Mouse (Mus musculus) midbrain, embryonic 14.5 days (tissue): ENCODE data around the gene Alg14. TPM values are rescaled to one million over a fixed set of nuclear protein-coding genes. Genes with fewer than 3 reads are reported as not detected.

Experiments
- ATAC-seq: fragments of 200-750 bp; cut with Nextera tagmentation; 2 replicates; pipeline ENCODE4 v1.8.0; 2017; ENCODE audit warnings: moderate number of reproducible peaks, moderate library complexity; ENCODE audit not compliant: low FRiP score, low TSS enrichment
- DNase-seq: peaks from one replicate; pipeline ENCODE4 v3.0.0-alpha.2; 2015
- H3K27ac ChIP-seq: fragments of 300-500 bp; sonication (generic); replicated peaks from 2 replicates; pipeline ENCODE4 v1.5.1; 2014; ENCODE audit warnings: mild to moderate bottlenecking, low read depth, low read length, moderate library complexity
- H3K27me3 ChIP-seq: fragments of 300-500 bp; sonication (generic); 2 replicates; pipeline ENCODE4 v1.6.1; 2014; ENCODE audit warnings: low read length, control low read depth, mixed read lengths; ENCODE audit not compliant: control insufficient read depth, insufficient read depth
- H3K36me3 ChIP-seq: fragments of 300-500 bp; sonication (generic); 2 replicates; pipeline ENCODE4 v1.6.1; 2014; ENCODE audit warnings: low read length, control low read depth; ENCODE audit not compliant: control insufficient read depth, insufficient read depth
- H3K4me1 ChIP-seq: fragments of 300-500 bp; sonication (generic); 2 replicates; pipeline ENCODE4 v1.6.1; 2014; ENCODE audit warnings: mild to moderate bottlenecking, antibody characterized with exemption, low read length, control low read depth; ENCODE audit not compliant: control insufficient read depth, insufficient read depth
- H3K4me2 ChIP-seq: fragments of 300-500 bp; sonication (generic); 2 replicates; pipeline ENCODE4 v1.6.1; 2014; ENCODE audit warnings: mild to moderate bottlenecking, low read length, moderate library complexity
- H3K4me3 ChIP-seq: fragments of 300-500 bp; sonication (generic); replicated peaks from 2 replicates; pipeline ENCODE4 v1.5.1; 2014; ENCODE audit warnings: low read depth, low read length
- H3K9ac ChIP-seq: fragments of 300-500 bp; sonication (generic); replicated peaks from 2 replicates; pipeline ENCODE4 v1.6.1; 2014; ENCODE audit warnings: mild to moderate bottlenecking, low read length, moderate library complexity
- H3K9me3 ChIP-seq: fragments of 300-500 bp; sonication (generic); 2 replicates; pipeline ENCODE4 v1.6.1; 2016; ENCODE audit warnings: low read length, control low read depth, mixed read lengths; ENCODE audit not compliant: control insufficient read depth
- WGBS: fragments of 180-500 bp; shearing (Covaris S2); extraction: QIAGEN DNeasy Blood & Tissue Kit; methylation state at CpG from one replicate; pipeline ENCODE4 v1.1.7; 2014; 5-methylcytosine and 5-hydroxymethylcytosine counted together
- polyA plus RNA-seq: library from polyadenylated mRNA; unstranded; fragments of >200 nt; fragmentation: Nextera tagmentation; extraction: Ambion mirVana; gene quantifications from 2 replicates; pipeline ENCODE4 v1.2.1, GENCODE M21; 2014

Gene Alg14
- polyA plus RNA-seq, 1 experiment from 2014 or later = 29.8 TPM

DNA sequence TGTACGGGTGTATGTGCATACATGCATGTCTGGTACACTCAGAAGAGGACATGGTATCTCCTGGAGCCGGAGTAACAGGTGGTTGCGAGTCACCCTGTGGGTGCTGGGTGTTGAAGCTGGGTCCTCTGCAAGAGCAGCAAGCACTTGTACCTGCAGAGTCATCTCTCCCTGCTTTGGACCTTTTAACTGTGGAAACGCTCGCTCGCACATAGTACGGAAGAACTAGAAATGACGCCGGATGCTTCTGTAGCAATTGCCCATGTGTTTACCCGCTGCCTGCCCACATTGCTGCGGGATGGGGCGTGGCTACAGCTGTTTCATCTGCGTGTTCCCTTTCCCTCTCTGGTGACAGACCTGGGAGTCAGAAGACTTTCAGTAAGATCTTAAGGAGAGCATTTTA, 78.7 kb downstream of the Alg14 start:
- no peak for DNase-seq
- no peak for ATAC-seq
- Histone ChIP-seq H3K4me2 (no peak overlapping the region), H3K4me1 (no peaks in the 10 kb centered on the region), H3K27me3 (no peaks in the 10 kb centered on the region), H3K27ac (no peak overlapping the region), H3K9ac (no peak overlapping the region), H3K9me3 (no peaks in the 10 kb centered on the region), H3K36me3 (no peaks in the 10 kb centered on the region), H3K4me3 (no peak overlapping the region)
- 90% methylated on average over 13 of the region's 13 CpGs for WGBS

DNA sequence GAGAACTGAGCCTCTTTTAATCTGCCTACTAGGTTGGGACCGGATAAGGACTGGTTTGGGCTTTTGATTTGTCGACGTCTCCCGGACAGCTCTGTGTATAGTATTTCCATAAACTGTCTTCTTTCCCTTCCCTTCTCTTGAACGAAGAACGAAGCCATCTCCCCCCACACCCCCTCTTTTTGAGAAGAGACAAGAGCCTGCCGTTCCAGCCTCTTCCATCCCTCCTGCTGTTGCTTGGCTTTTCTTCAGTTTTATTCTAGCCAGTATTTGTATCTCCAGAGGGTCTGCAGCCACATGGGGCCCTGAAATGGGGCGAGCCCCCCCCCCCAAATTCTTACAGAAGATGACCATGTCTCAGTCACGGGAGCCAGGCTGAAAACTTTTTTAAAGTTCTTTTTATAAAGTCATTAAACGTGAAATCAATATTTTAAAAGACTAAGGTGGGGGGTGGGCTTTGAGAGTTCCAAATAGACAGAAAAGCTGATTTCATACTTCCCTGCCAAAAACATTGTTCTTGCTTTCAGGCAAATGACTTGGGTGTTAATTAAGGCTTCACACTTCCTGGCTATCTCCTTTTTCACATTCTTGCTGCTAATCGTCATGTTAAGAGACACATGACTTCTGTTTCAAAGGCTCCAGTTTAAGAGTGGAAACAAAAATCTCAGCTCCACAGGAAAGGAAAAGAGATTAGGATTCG, 79.4 kb downstream of the Alg14 start:
- Histone ChIP-seq H3K36me3 (no peaks in the 10 kb centered on the region), H3K9ac (no peak overlapping the region), H3K9me3 (no peaks in the 10 kb centered on the region), H3K27ac (no peak overlapping the region), H3K4me3 (no peak overlapping the region), H3K4me2 (no peak overlapping the region), H3K4me1 (no peaks in the 10 kb centered on the region), H3K27me3 (no peaks in the 10 kb centered on the region)
- ATAC-seq (no peak), DNase-seq (no peak)
- 50% methylated on average over 12 of the region's 12 CpGs for WGBS

DNA sequence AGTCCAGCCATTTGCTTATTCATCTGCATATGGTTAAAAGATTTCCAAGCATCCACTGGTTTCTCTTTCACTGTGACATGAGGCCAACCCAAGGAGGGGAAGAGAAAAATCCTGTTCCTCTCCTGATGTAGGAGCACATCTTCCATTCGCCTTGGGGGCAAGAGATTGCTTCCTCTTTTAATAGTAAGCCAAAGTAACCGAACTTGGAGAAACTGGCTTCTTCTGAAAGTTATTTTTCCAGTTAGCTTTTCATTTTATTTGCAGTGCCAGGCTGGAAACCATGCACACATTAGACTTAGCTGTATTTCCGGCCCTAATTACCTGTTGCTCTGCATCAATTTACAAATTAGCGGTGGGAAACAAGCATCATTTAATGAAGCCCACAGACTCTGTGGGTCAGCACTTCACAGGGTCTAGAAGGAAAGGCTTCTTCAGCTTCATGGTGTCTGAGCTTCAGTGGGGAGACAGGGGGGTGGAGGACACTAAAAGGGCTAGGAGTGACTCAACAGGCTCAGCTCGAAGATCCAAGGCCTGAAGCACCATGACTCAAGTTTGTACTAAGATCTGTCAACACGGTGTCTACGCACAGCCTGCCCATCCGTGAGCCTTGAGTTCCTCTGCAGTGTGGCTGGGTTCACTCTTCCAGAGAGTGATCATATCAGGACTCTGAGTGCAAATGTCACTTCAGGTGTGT, 80.1 kb downstream of the Alg14 start:
- Histone ChIP-seq H3K27ac (no peak overlapping the region), H3K9ac (no peak overlapping the region), H3K9me3 (no peaks in the 10 kb centered on the region), H3K4me2 (no peak overlapping the region), H3K4me3 (no peak overlapping the region), H3K36me3 (no peaks in the 10 kb centered on the region), H3K27me3 (no peaks in the 10 kb centered on the region), H3K4me1 (no peaks in the 10 kb centered on the region)
- no peak for DNase-seq
- WGBS = 88% methylated on average over 8 of the region's 8 CpGs
- no peak for ATAC-seq

DNA sequence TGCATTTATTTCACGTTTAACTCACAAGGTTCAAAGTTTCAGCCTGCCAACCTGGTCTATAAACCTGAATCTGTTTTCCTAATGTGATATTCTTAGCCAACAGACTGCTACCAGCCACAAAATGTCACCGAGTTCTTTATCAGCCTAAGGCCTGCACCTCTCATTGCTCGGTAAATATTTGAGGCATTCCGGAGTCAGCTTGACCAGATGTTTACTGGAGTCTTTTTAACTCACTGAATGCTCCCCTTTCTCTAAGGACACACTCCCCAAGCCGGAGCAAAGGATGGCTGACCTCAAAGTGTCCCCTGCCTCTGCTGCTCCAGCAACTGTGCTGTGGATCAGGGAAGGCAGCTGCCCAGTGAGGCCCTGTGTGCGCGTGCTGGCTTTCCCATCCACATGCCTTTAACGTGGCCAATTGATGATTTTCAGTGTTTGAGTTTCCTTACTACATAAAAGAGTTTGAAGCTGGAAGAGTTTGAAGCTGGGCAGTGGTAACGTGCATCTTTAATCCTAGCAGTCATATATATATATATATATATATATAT, 82.4 kb downstream of the Alg14 start:
- no peaks in the 10 kb centered on the region for H3K27me3 ChIP-seq
- no peak overlapping the region for H3K9ac ChIP-seq
- H3K9me3 ChIP-seq = no peaks in the 10 kb centered on the region
- no peak overlapping the region for H3K27ac ChIP-seq
- ATAC-seq (no peak), DNase-seq (no peak)
- 78% methylated on average over 9 of the region's 9 CpGs for WGBS
- no peak overlapping the region for H3K4me3 ChIP-seq
- no peaks in the 10 kb centered on the region for H3K36me3 ChIP-seq
- H3K4me2 ChIP-seq = no peak overlapping the region
- H3K4me1 ChIP-seq = no peaks in the 10 kb centered on the region

DNA sequence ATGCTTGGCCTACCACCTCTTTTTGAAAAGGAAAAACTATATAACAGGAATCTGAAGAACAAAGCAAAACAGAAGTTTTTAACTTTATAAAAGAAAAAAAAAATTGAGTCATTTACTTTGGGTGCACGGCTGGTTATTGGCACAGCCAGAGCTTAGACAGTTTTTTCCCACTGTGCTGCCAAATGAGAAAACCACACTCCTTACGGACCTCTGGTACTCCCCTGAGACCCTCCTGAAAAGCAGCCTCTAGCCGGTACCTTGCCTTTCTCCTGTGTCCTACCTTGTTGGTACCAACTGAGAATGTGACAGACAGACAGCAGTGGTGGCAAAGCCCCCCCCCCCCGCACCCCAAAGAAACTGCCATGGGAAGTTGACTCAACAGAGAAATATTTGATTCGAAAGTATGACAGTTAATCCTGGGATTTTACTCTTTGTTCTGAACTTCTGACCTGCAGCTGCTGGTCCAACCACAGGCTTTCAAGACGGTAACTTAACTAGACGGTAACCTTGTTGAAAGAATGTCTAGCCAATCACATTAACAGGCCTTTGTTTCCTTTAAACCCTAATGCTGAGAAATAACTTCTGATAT, 84.1 kb downstream of the Alg14 start:
- H3K27ac ChIP-seq = no peak overlapping the region
- no peak for DNase-seq
- H3K9me3 ChIP-seq = no peaks in the 10 kb centered on the region
- H3K4me3 ChIP-seq = no peak overlapping the region
- H3K9ac ChIP-seq = no peak overlapping the region
- WGBS = 48% methylated on average over 7 of the region's 7 CpGs
- H3K36me3 ChIP-seq = no peaks in the 10 kb centered on the region
- H3K4me1 ChIP-seq = no peaks in the 10 kb centered on the region
- H3K4me2 ChIP-seq = no peak overlapping the region
- H3K27me3 ChIP-seq = no peaks in the 10 kb centered on the region
- ATAC-seq = no peak

DNA sequence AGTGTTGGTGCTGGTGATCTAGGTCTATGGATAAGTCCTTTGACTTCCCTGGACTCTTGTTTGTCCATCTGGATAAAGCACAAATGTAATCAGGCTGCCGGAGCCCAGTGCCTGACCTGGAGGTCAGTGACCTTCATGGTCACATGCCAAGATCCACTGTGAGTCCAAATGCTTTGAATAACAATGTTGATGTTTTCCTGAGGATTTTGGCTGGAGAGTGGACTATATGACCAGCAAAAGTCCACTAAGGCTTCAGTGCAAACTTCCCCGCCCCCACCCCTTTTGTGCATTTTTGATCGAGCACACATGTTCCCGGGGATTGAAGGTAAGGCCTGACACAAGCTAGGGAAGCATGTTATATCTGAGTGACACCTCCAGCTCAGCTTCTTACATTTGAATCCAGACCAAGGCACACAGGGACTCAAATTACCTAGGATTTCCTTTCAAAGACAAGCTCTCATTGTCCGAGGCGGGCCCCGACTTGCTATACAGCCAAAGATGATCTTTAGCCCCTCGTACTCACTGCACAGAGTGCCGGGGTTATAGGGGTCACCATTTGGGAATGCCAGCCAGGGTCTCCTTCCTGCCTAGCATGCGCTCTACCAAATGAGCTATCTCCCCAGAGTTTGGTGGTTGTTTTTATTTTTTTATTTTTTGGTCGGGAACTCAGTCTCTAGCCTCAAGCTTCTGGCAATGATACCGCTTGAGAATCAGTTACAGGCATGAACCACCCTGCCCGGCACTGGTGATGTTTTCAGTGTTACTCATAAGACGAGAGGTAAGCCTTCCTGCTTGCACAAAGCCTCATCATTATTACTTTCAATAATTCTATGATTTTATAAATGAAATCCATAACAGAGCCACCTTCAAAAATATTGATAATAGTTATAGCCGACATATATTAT, 87.4 kb downstream of the Alg14 start:
- no peak overlapping the region for H3K4me2 ChIP-seq
- no peaks in the 10 kb centered on the region for H3K36me3 ChIP-seq
- H3K27ac ChIP-seq = no peak overlapping the region
- no peak overlapping the region for H3K4me3 ChIP-seq
- DNase-seq (no peak), ATAC-seq (no peak)
- no peaks in the 10 kb centered on the region for H3K4me1 ChIP-seq
- no peaks in the 10 kb centered on the region for H3K27me3 ChIP-seq
- no peaks in the 10 kb centered on the region for H3K9me3 ChIP-seq
- no peak overlapping the region for H3K9ac ChIP-seq
- 45% methylated on average over 15 of the region's 15 CpGs for WGBS

DNA sequence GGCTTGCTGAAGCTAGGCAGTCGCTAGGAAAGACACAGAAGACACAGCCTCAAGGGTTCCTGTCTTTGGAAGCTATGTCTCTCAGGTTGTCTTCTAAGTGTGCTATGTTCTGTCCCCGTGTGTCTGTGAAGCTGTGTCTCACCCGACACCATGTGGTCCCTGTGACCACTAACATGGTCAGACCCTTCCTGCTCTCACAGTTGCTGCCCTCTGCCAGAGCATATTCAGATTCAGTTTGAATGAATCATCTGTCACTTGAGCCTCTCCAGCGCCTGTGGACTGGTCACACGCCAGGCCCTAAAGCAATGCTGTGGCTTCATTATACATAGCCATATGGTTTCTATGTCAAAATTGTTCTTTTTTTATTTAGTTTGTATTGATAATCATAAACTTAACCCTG, 88.1 kb downstream of the Alg14 start:
- ATAC-seq (no peak), DNase-seq (no peak)
- Histone ChIP-seq H3K4me3 (no peak overlapping the region), H3K4me1 (no peaks in the 10 kb centered on the region), H3K27ac (no peak overlapping the region), H3K9ac (no peak overlapping the region), H3K36me3 (no peaks in the 10 kb centered on the region), H3K27me3 (no peaks in the 10 kb centered on the region), H3K9me3 (no peaks in the 10 kb centered on the region), H3K4me2 (no peak overlapping the region)
- 88% methylated on average over 5 of the region's 5 CpGs for WGBS

DNA sequence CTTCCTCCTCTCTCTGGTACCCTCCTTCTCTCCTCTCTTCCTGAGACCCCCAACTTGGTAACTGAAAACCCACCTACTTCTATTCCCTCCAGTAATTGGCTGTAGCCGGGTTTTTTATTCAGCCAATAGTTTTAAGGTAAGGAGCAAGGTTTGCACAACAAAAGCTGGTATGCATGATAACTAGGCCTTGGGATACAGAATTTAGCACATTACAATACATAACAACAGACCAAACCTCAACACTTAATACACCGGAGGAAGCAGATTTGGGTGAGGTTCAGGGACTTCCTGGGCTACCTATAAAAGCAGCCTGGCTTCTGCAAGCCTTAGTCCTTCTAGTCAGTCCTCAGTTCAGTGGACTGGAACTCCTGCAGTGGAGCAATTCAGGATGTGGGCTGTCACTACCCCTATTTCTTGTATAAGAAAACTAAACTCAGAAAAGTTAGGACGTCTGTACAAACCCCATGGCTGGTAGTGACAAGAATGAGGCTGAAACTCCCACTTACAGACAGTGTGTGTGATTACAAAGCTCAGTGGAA, 96.0 kb downstream of the Alg14 start:
- Histone ChIP-seq H3K27ac (no peak overlapping the region), H3K9me3 (no peaks in the 10 kb centered on the region), H3K4me2 (no peak overlapping the region), H3K4me1 (peaks cover 12% of the 10 kb centered on the region), H3K4me3 (no peak overlapping the region), H3K9ac (no peak overlapping the region), H3K27me3 (no peaks in the 10 kb centered on the region), H3K36me3 (no peaks in the 10 kb centered on the region)
- DNase-seq (no peak), ATAC-seq (no peak)
- WGBS = 65% methylated on average over 3 of the region's 3 CpGs
